Mouse (Mus musculus) hindbrain, embryonic 14.5 days (tissue): ENCODE measurements around the gene Mynn. TPM values are rescaled to one million over a fixed set of nuclear protein-coding genes. Genes with fewer than 3 reads are reported as not detected.
A peak's percentile ranks its signal among the peaks of the same experiment; 100 is the strongest.

Source experiments
- ATAC-seq: fragments of 200-750 bp; cut with Nextera tagmentation; 2 replicates; pipeline ENCODE4 v1.8.0; 2017; ENCODE audit warnings: moderate number of reproducible peaks, mild to moderate bottlenecking, moderate TSS enrichment, moderate library complexity; ENCODE audit not compliant: low FRiP score
- DNase-seq: peaks from one replicate; pipeline ENCODE4 v3.0.0-alpha.2; 2015; ENCODE audit warnings: low spot score
- H3K27ac ChIP-seq: fragments of 300-500 bp; sonication (generic); 2 replicates; pipeline ENCODE4 v1.5.1; 2014; ENCODE audit warnings: mild to moderate bottlenecking, moderate library complexity
- H3K27me3 ChIP-seq: fragments of 300-500 bp; sonication (generic); 2 replicates; pipeline ENCODE4 v1.6.1; 2014; ENCODE audit warnings: mild to moderate bottlenecking, low read length, mixed read lengths; ENCODE audit not compliant: control insufficient read depth, insufficient read depth
- H3K36me3 ChIP-seq: fragments of 300-500 bp; sonication (generic); replicated peaks from 2 replicates; pipeline ENCODE4 v1.6.1; 2014; ENCODE audit not compliant: control insufficient read depth, insufficient read depth
- H3K4me1 ChIP-seq: fragments of 300-500 bp; sonication (generic); replicated peaks from 2 replicates; pipeline ENCODE4 v1.6.1; 2014; ENCODE audit warnings: antibody characterized with exemption, low read length, mixed read lengths; ENCODE audit not compliant: control insufficient read depth, insufficient read depth
- H3K4me2 ChIP-seq: fragments of 300-500 bp; sonication (generic); replicated peaks from 2 replicates; pipeline ENCODE4 v1.6.1; 2014; ENCODE audit warnings: mild to moderate bottlenecking, moderate library complexity
- H3K4me3 ChIP-seq: fragments of 300-500 bp; sonication (generic); replicated peaks from 2 replicates; pipeline ENCODE4 v1.5.1; 2014; ENCODE audit warnings: mild to moderate bottlenecking, low read length
- H3K9ac ChIP-seq: fragments of 300-500 bp; sonication (generic); 2 replicates; pipeline ENCODE4 v1.6.1; 2014
- H3K9me3 ChIP-seq: fragments of 300-500 bp; sonication (generic); 2 replicates; pipeline ENCODE4 v1.6.1; 2016; ENCODE audit warnings: low read length; ENCODE audit not compliant: control insufficient read depth
- WGBS: fragments of 180-500 bp; shearing (Covaris S2); extraction: QIAGEN DNeasy Blood & Tissue Kit; methylation state at CpG from one replicate; pipeline ENCODE4 v1.1.7; 2014; 5-methylcytosine and 5-hydroxymethylcytosine counted together
- polyA plus RNA-seq: library from polyadenylated mRNA; unstranded; fragments of >200 nt; fragmentation: Nextera tagmentation; extraction: Ambion mirVana; gene quantifications from 2 replicates; pipeline ENCODE4 v1.2.1, GENCODE M21; 2014

The Mynn gene
- polyA plus RNA-seq, 1 experiment from 2014 or later, result 33.5 TPM

DNA sequence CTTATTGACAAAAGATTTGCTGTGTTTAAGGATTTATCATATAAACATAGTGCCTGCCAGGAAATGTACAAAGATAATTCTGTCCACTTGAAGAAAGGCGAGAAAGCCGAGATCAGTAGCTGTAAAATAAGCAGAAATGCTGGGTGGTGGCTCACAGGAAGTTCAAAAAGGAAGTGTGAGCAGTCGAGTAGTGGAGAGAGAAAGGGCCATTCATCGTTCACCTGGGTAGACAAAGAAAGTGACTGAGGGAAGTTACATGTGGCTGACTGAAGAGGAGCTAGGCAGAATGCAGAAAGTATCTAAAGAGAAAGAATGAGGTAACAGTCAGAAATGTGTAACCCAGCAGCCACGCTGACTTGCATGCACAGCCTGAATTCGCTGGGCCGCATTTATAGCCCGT is 18.3 kb downstream of the Mynn start:
- Histone ChIP-seq H3K4me1 (no peaks in the 10 kb centered on the region), H3K36me3 (peaks cover 48% of the 10 kb centered on the region), H3K27me3 (no peaks in the 10 kb centered on the region), H3K4me3 (no peak overlapping the region), H3K9ac (no peak overlapping the region), H3K9me3 (no peaks in the 10 kb centered on the region), H3K4me2 (no peak overlapping the region), H3K27ac (no peak overlapping the region)
- 92% methylated on average over 8 of the region's 8 CpGs for WGBS
- DNase-seq (no peak), ATAC-seq (no peak)

DNA sequence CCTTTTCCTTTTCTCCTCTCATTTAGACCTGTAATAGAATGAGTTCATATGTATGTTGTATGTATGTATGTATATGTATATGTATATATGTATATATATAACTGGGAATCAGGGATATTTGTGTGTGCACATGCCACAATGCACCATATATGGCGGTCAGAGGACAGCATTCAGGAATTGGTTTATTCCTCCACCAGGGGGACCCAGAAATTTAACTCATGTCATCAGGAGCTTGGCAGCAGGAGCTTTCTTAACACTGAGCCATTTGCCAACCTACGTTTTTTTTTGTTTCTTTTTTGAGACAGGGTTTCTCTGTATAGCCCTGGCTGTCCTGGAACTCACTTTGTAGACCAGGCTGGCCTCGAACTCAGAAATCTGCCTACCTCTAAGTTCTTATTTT is 31.8 kb downstream of the Mynn start:
- no peaks in the 10 kb centered on the region for H3K4me1 ChIP-seq
- WGBS, result 67% methylated on average over 3 of the region's 3 CpGs
- DNase-seq, result no peak
- ATAC-seq, result no peak
- no peak overlapping the region for H3K27ac ChIP-seq
- no peaks in the 10 kb centered on the region for H3K9me3 ChIP-seq
- H3K36me3 ChIP-seq, result no peaks in the 10 kb centered on the region
- no peak overlapping the region for H3K9ac ChIP-seq
- no peaks in the 10 kb centered on the region for H3K27me3 ChIP-seq
- H3K4me3 ChIP-seq, result no peak overlapping the region
- H3K4me2 ChIP-seq, result no peak overlapping the region

DNA sequence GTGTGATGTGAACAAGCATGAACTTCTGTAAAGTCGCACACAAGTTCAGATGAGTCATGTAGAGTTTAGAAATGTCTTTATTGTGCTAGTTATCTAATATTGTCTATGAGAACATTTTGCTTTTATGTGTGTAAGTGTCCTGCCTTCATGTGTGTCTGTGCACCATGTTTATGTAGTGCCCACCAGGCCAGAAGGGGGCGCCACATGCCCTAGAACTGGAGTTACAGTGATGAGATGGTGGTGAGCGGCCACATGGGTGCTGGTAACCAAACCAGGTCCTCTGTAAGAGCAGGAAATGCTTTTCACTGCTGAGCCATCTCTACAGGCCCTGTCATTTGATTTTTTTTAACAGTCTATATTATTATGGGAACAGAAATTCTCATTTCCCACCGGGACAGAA is 33.8 kb downstream of the Mynn start:
- ATAC-seq, result no peak
- Histone ChIP-seq H3K9ac (no peak overlapping the region), H3K27ac (no peak overlapping the region), H3K4me2 (no peak overlapping the region), H3K36me3 (no peaks in the 10 kb centered on the region), H3K4me1 (no peaks in the 10 kb centered on the region), H3K9me3 (no peaks in the 10 kb centered on the region), H3K27me3 (no peaks in the 10 kb centered on the region), H3K4me3 (no peak overlapping the region)
- no peak for DNase-seq
- WGBS, result 81% methylated on average over 4 of the region's 4 CpGs

DNA sequence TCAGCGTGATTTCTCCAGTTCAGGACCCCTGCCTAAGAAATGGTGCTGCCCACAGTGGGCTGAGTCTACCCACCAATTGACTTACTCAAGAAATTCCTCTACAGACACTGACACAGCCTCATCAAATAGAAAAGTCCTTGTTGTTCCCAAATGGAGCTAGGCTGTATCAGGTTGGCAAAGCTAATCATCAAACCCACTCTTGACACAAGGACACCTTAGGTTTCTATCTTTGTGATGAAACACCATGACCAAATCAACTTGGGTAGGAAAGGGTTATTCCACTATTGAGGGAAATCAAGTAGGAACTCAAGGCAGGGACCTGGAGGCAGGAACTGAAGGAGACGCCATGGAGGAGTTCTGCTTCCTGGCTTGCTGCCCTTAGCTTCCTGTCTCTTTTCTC is 42.3 kb downstream of the Mynn start, which contains the start of gene Lrriq4:
Lrriq4 (plus strand) TSS at position 301 of the 400 bp plus-strand sequence.
- no peak within 1 kb of the TSS for H3K27ac ChIP-seq
- 70% methylated on average over 2 of the region's 2 CpGs for WGBS
- H3K4me2 ChIP-seq, result no peak within 1 kb of the TSS
- no peak within 1 kb of the TSS for H3K9ac ChIP-seq
- H3K36me3 ChIP-seq, result no peaks in the 10 kb centered on the region
- no peak for ATAC-seq
- DNase-seq, result no peak
- no peak within 1 kb of the TSS for H3K4me3 ChIP-seq
- no peaks in the 10 kb centered on the region for H3K9me3 ChIP-seq
- H3K4me1 ChIP-seq, result 0 out of 2 replicates have a peak, but pooled peaks cover 6% of the 10 kb centered on the region
- peaks cover 9% of the 10 kb centered on the region for H3K27me3 ChIP-seq

DNA sequence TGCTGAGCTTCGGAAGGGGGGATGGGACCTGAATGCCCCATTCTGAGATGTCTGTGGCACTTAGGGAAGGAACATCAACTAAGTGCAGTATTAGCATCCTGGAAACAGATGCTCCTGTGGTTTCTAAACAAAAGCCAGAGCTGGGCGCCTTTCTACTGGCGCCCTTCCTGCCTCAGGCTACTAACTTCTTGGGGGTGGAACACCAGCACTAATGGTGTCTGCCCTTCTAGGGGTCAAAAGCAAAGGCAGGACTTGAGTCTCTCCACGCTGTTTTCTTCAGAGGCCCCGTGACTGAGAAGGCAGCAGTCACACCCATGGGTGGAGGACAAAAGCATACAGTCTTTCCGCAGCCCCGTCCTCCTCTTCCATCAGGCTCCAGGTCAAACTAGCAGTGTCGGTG is 44.9 kb downstream of the Mynn start:
- 0 out of 2 replicates have a peak, but pooled peaks cover 6% of the 10 kb centered on the region for H3K4me1 ChIP-seq
- WGBS, result 44% methylated on average over 8 of the region's 8 CpGs
- H3K27ac ChIP-seq, result no peak overlapping the region
- no peaks in the 10 kb centered on the region for H3K36me3 ChIP-seq
- H3K4me2 ChIP-seq, result no peak overlapping the region
- H3K27me3 ChIP-seq, result peaks cover 34% of the 10 kb centered on the region
- no peaks in the 10 kb centered on the region for H3K9me3 ChIP-seq
- no peak overlapping the region for H3K9ac ChIP-seq
- H3K4me3 ChIP-seq, result no peak overlapping the region
- DNase-seq (no peak), ATAC-seq (no peak)

DNA sequence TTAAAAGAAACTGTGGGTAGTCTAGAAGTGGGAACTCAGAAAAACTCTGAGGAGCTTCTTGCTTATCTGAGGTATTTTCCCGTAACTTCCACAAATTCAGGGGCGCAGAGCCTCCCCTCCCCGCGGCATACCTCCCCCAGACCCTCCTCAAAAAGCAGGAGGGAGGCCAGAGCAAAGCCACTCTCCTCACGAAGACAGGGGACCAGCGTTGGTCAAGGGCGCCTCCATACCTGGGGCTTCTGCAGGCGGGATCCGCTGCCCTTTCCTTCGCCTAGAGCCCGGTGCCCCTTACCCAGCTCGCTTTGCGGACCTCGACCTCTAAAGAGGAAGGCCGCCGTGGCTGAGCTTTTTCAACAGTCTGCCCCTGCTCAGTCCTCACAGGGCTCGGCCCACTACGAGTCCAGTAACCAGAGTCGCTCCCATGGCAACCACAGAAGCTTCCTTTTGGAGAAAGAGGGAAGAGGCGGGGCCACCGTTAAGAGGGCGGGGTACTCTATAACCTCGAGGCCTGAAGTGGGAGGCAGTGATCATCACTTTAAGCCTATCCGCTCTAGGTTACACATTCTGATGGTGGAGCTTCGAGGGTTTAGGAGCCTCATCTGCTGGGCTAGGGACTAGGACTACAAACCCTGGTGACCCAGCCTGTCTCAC is 45.7 kb downstream of the Mynn start, which contains the start of gene Lrrc34:
Lrrc34 (minus strand) TSS at position 430 of the 651 bp plus-strand sequence.
- no peaks in the 10 kb centered on the region for H3K9me3 ChIP-seq
- peak; percentile 88 for ATAC-seq
- H3K4me1 ChIP-seq, result 0 out of 2 replicates have a peak, but pooled peaks cover 6% of the 10 kb centered on the region
- peak within 1 kb of the TSS; percentile 55 for H3K4me2 ChIP-seq
- peaks cover 35% of the 10 kb centered on the region for H3K27me3 ChIP-seq
- peak; percentile 41 for DNase-seq
- H3K9ac ChIP-seq, result peak within 1 kb of the TSS; percentile 51
- peak within 1 kb of the TSS; percentile 28 for H3K4me3 ChIP-seq
- H3K36me3 ChIP-seq, result no peaks in the 10 kb centered on the region
- 2% methylated on average over 25 of the region's 25 CpGs for WGBS
- H3K27ac ChIP-seq, result no peak within 1 kb of the TSS

DNA sequence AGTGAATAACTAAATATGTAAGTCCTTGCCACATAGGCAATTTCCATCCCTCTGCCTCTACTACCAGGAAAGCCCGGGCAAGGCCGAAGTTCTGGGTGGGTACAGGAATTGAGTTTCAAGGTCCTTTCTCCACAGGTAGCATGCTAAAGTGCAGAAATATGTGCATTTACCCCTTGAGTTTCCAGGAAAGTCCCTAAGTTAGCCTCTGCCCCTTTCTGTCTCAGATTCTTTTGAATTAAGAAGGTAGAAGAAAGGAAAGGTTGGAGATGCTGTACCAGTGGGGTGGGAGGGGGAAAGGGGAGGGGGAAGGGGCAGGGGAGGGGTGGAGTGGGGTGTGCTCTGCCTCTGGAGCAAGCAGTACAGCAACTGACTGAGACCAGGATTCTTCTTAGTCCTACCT is 46.6 kb downstream of the Mynn start:
- Histone ChIP-seq H3K4me3 (no peak overlapping the region), H3K36me3 (no peaks in the 10 kb centered on the region), H3K27me3 (peaks cover 35% of the 10 kb centered on the region), H3K4me2 (no peak overlapping the region), H3K9ac (no peak overlapping the region), H3K9me3 (no peaks in the 10 kb centered on the region), H3K4me1 (0 out of 2 replicates have a peak, but pooled peaks cover 6% of the 10 kb centered on the region), H3K27ac (no peak overlapping the region)
- no peak for DNase-seq
- 96% methylated on average over 2 of the region's 2 CpGs for WGBS
- ATAC-seq, result no peak

DNA sequence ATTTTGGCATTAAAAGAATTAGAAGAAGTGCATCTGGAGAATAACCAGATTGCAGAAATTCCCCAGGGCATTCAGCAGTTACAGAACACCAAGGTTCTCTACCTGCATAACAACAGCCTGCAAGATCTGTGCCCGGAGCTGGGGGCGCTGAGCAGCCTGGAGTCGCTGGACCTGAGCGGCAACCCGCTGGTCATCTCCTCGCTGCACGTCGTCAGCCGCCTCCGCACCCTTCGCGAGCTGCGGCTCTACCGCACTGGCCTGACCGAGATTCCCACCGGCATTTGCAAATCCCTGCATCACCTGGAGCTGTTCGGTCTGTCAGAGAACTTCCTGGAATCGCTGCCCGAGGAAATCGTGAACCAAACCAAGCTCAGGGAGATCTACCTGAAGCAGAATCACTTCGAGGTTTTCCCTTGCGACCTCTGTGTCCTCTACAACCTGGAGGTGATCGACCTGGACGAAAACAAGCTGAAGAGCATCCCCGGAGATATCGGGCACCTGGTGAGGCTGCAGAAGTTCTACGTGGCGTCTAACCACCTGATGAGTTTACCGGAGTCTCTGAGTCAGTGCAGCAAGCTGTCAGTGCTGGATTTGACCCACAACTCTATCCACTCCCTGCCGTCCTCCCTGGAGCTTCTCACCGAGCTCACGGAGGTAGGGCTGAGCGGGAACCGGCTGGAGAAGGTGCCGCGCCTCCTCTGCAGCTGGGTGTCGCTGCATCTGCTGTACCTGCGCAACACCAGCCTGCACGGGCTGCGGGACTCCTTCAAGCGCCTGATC is 48.4 kb downstream of the Mynn start:
- ATAC-seq (peak; percentile 75), DNase-seq (peak; percentile 40)
- Histone ChIP-seq H3K9ac (peak overlapping the region; percentile 43), H3K9me3 (no peaks in the 10 kb centered on the region), H3K4me2 (peak overlapping the region; percentile 74), H3K4me1 (0 out of 2 replicates have a peak, but pooled peaks cover 6% of the 10 kb centered on the region), H3K27ac (no peak overlapping the region), H3K4me3 (peak overlapping the region; percentile 40), H3K36me3 (no peaks in the 10 kb centered on the region), H3K27me3 (peaks cover 35% of the 10 kb centered on the region)
- 1% methylated on average over 41 of the region's 41 CpGs for WGBS

DNA sequence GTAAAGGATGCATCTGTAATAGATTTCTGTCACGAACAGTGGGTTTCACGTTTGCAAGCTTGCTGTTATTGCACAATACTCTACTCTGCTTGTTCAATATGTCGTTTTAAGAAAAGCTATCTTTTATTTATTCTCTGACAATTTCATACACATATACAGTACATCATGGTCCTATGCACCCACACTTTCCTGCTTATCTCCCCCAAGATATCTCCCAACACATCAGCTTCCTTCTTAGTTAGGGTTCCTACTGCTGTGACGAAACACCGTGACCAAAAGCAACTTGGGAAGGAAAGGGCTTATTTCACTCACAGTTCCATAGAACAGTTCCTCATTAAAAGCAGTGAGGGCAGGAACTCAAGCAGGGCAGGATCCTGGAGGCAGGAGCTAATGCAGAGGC is 54.1 kb downstream of the Mynn start:
- Histone ChIP-seq H3K4me2 (no peak overlapping the region), H3K27ac (no peak overlapping the region), H3K36me3 (no peaks in the 10 kb centered on the region), H3K4me1 (no peaks in the 10 kb centered on the region), H3K4me3 (no peak overlapping the region), H3K27me3 (peaks cover 9% of the 10 kb centered on the region; the same call in 1 of the 2 replicates), H3K9me3 (no peaks in the 10 kb centered on the region), H3K9ac (no peak overlapping the region)
- 90% methylated on average over 5 of the region's 5 CpGs for WGBS
- ATAC-seq, result no peak
- DNase-seq, result no peak
